Mouse (Mus musculus) heart, adult 2 months (tissue): ENCODE measurements at regions not wholly inside any gene's neighbourhood (a gene's known extent, or its start where the extent isn't known, plus 50 kb on each side); places are given as distances from the start of the nearest gene placed in this dataset.

Experiments
- CTCF ChIP-seq: fragments of 200-600 bp; IDR thresholded peaks from 2 replicates; pipeline ENCODE4 v1.8.1; 2022; ENCODE audit warnings: antibody characterized with exemption, mild to moderate bottlenecking, moderate library complexity
- EP300 ChIP-seq: fragments of 200-500 bp; IDR thresholded peaks from 2 replicates; pipeline ENCODE4 v1.6.1; 2011; ENCODE audit warnings: low read depth, low read length, control low read depth; ENCODE audit not compliant: insufficient read depth
- POLR2A ChIP-seq: fragments of 200-500 bp; IDR thresholded peaks from 2 replicates; pipeline ENCODE4 v1.6.1; 2011; ENCODE audit warnings: mild to moderate bottlenecking, low read depth, low read length, control low read depth; ENCODE audit not compliant: insufficient read depth

DNA sequence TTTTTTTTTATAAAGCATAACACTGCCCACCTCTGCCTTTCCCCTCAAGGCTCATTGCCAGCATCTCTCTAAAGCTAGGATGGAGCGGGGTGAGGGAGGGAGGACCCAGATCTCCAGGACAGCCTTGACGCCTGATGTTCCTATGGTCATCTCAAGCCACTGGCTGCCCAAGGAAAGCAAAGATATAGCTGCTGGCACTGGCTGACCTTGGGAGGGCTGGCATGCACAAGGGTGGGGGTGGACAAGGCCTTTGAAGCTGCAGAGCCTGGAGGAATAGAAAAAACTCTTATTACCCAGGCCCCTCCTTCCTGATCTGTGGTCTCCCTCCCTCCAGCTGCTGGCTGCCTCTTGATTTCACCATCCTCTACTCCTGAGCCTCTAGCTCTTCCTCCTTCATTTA lies 50.2 kb upstream of the Mrps22 start:
- TF ChIP-seq CTCF (no peak), EP300 (no peak), POLR2A (no peak)
